Mouse (Mus musculus) sigmoid colon, adult 10 weeks (tissue): ENCODE results near the gene Kcmf1. TPM values are rescaled to one million over a fixed set of nuclear protein-coding genes. Genes with fewer than 3 reads are reported as not detected.

Experiments used
- polyA plus RNA-seq: library from polyadenylated mRNA; stranded (reverse); fragments of 350-450 nt; fragmentation: Illumina TruSeq; extraction: RNeasy Lipid Tissue Mini Kit (QIAGEN cat#74804); gene quantifications from one replicate; pipeline ENCODE4 v1.2.3, GENCODE M21; 2014; ENCODE audit warnings: low read depth, low replicate concordance

Kcmf1 gene
- polyA plus RNA-seq, result 99.0 TPM

DNA sequence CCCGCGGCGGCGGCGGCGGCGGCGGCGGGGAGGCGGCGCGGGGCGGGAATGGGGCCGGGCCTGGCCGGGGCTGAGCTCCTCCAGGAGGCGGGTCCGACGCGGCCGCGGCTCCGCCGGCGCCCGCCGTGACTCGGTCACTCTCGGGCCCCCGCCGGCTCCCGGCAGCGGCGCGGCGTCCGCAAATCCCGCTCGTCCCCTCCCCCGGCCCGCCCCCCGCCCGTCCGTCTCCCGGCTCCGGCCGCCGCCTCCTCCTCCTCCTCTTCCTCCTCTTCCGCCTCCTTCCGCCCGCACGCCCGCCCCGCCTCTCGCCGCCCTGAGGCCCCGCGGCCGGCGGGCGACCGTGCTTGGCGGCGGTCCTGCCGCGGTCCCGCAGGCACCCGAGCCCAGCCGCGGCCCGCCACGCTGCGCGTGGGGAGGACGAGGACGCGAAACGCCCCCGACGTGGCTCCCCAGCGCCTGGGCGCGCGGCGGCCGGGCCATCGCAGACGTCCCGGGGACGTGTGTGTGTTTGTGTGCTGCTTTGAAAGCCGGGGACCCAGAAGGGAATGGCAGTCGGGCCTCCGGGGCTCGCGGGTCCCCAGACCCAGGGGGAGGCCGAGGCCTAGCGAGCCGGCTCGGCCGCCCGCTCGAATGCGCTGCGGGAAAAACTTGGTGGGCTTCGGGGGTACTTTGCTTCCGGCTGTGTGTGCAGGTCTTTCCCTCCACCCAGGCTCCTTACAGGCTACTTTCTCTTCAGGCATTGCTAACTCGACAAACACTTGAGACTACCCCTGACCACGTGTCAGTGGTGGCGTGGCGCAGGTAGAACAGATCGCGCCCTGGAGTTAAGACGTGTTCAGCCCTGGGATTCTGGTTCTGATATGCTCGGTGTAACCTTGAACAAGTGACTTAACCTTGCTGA, at the start of gene Kcmf1:
Kcmf1 (minus strand) TSS at position 199 of the 901 bp plus-strand sequence.

Other genes with a start within 250 kb of the Kcmf1 start
- gene Tcf7l1, start 110.7 kb downstream of the Kcmf1 start, polyA plus RNA-seq, result 13.7 TPM
- gene Tmsb10, start 58.8 kb upstream of the Kcmf1 start, polyA plus RNA-seq, result 45.2 TPM